Mouse (Mus musculus) hindbrain, embryonic 12.5 days (tissue): ENCODE measurements at regions not wholly inside any gene's neighbourhood (a gene's known extent, or its start where the extent isn't known, plus 50 kb on each side); places are given as distances from the start of the nearest gene placed in this dataset.
A peak's percentile ranks its signal among the peaks of the same experiment; 100 is the strongest.

Experiments
- ATAC-seq: fragments of 200-750 bp; cut with Nextera tagmentation; 2 replicates; pipeline ENCODE4 v1.8.0; 2017; ENCODE audit warnings: moderate TSS enrichment; ENCODE audit not compliant: low FRiP score
- H3K27ac ChIP-seq: fragments of 300-500 bp; sonication (generic); 2 replicates; pipeline ENCODE4 v1.5.1; 2016; ENCODE audit warnings: mild to moderate bottlenecking
- H3K27me3 ChIP-seq: fragments of 300-500 bp; sonication (generic); 2 replicates; pipeline ENCODE4 v1.6.1; 2016; ENCODE audit warnings: mild to moderate bottlenecking
- H3K36me3 ChIP-seq: fragments of 300-500 bp; sonication (generic); 2 replicates; pipeline ENCODE4 v1.6.1; 2016; ENCODE audit warnings: mild to moderate bottlenecking
- H3K4me1 ChIP-seq: fragments of 300-500 bp; sonication (generic); 2 replicates; pipeline ENCODE4 v1.6.1; 2016
- H3K4me2 ChIP-seq: fragments of 300-500 bp; sonication (generic); replicated peaks from 2 replicates; pipeline ENCODE4 v1.6.1; 2016; ENCODE audit warnings: mild to moderate bottlenecking
- H3K4me3 ChIP-seq: fragments of 300-500 bp; sonication (generic); 2 replicates; pipeline ENCODE4 v1.5.1; 2016; ENCODE audit warnings: mild to moderate bottlenecking
- H3K9ac ChIP-seq: fragments of 300-500 bp; sonication (generic); 2 replicates; pipeline ENCODE4 v1.6.1; 2016; ENCODE audit warnings: mild to moderate bottlenecking, moderate library complexity
- H3K9me3 ChIP-seq: fragments of 300-500 bp; sonication (generic); replicated peaks from 2 replicates; pipeline ENCODE4 v1.6.1; 2016; ENCODE audit warnings: mild to moderate bottlenecking
- WGBS: fragments of 180-500 bp; shearing (Covaris S2); methylation state at CpG from one replicate; pipeline ENCODE4 v1.1.7; 2016; 5-methylcytosine and 5-hydroxymethylcytosine counted together

DNA sequence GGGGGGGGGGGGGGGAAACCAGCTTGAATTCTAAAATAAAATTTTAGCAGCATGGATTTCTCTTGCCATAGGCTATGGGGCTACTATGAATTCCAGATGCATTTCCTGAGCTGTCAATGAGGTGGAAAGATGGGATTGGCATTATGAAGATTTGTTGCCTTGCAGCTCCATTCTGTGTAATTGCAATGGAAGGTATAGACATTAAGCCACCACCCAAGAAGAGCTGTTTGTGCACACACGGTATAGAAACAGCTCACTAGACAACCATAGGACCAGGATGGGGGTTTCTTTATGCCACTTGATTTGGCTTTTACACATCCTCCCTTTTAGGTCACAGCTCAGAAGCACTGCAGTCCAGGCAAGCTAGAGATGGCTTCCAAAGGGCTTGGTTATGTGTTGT, 247.8 kb downstream of the Satb1 start:
- Histone ChIP-seq H3K4me2 (no peak overlapping the region), H3K4me1 (peaks cover 3% of the 10 kb centered on the region; the same call in 1 of the 2 replicates), H3K27me3 (no peaks in the 10 kb centered on the region), H3K27ac (no peak overlapping the region), H3K4me3 (no peak overlapping the region), H3K9ac (no peak overlapping the region), H3K9me3 (no peaks in the 10 kb centered on the region), H3K36me3 (no peaks in the 10 kb centered on the region)
- WGBS, result 76% methylated on average over 1 of the region's 1 CpGs
- no peak for ATAC-seq

DNA sequence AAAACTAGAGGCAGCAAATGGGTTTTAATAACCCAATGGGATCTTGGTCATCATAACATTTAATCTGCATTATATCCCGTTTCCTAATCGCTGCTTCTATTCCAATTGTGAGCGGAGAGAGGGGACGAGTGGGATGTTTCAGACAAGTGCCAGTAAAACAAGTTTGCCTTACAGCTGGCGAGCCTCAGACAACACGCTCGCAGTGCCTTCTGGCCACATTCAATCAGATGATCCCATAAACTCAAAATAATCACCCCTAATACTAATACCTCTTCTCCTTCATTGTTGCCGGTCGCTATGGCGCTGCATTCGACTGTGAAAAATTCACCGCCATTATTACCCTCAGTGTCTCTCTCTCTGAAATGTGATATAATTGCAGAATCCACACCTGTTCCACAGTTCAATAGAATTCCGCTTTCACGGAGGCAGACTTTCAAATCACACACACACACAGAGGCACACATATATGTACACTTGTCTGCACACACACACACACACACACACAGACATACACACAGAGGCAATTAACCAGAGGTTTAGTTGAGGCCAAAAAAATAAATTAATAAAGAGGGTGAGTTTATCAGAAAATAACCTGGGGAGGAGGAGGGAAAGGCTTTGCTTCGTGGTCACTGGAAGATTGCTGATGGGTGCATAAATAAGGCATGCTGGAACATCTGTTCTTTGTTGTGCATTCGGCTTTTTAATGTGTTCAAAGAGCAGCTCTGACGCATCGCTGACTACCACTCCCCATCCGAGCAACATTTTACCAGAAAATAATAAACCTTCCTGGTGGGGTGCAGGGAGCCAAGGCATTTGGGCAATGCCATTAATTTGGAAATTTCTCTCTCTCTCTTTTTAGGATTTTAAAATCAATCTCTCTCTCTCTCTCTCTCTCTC, 248.9 kb downstream of the Satb1 start:
- no peak overlapping the region for H3K9ac ChIP-seq
- H3K36me3 ChIP-seq, result no peaks in the 10 kb centered on the region

DNA sequence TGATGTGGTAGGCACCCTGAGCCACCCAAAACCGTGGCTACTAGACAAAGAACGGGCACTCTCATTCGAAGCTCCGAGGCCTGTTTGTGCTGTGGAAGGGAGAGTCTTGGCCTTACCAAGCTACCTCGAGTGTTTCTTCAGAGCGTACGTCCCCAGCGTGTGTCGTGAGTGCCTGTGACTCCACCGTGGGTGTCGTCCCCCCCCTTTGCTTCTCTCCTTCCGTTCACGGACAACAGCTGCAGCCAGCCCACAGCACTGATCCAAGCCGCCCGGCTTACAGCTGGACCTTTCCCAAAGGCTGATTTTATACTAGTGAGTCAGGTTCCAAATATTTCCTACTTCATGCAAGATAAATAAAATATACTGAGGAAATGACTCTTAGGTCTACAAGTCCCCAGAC, 249.8 kb downstream of the Satb1 start:
- H3K36me3 ChIP-seq, result no peaks in the 10 kb centered on the region
- no peak overlapping the region for H3K4me3 ChIP-seq
- ATAC-seq, result no peak
- H3K9ac ChIP-seq, result no peak overlapping the region
- no peak overlapping the region for H3K27ac ChIP-seq
- no peaks in the 10 kb centered on the region for H3K9me3 ChIP-seq
- no peaks in the 10 kb centered on the region for H3K27me3 ChIP-seq
- peaks cover 3% of the 10 kb centered on the region; the same call in 1 of the 2 replicates for H3K4me1 ChIP-seq
- WGBS, result 85% methylated on average over 15 of the region's 15 CpGs
- no peak overlapping the region for H3K4me2 ChIP-seq

More for the DNA sequence above, 248.9 kb downstream of the Satb1 start:
- 59% methylated on average over 19 of the region's 19 CpGs for WGBS
- Histone ChIP-seq H3K4me2 (no peak overlapping the region; the same call in 1 of the 2 replicates), H3K27ac (0 out of 2 replicates have a peak overlapping the region, but pooled peaks have one; percentile 14), H3K4me1 (peaks cover 3% of the 10 kb centered on the region; the same call in 1 of the 2 replicates), H3K9me3 (no peaks in the 10 kb centered on the region), H3K27me3 (no peaks in the 10 kb centered on the region), H3K4me3 (no peak overlapping the region)
- ATAC-seq, result peak; percentile 50

DNA sequence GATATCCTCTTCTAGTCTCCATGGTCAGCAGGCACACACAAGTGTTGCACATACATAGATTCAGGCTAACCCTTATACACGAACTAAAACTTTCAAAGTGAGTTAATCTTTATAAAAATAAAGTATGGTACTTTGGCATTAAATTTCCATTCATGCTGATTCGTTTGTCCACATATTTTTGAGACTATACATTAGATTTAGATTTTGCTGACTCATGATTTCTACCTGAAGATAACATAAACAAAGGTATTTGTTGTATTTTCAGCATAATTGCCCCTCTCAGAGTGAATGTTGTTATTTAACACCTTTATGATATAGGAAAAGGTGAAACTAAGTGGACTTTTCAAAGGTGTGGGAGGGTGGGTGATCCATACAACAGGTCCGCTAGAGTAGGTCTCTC, 277.2 kb downstream of the Satb1 start:
- no peak overlapping the region for H3K9ac ChIP-seq
- H3K4me3 ChIP-seq, result no peak overlapping the region
- 87% methylated on average over 3 of the region's 3 CpGs for WGBS
- H3K27ac ChIP-seq, result no peak overlapping the region
- no peaks in the 10 kb centered on the region for H3K27me3 ChIP-seq
- H3K9me3 ChIP-seq, result no peaks in the 10 kb centered on the region
- no peaks in the 10 kb centered on the region for H3K36me3 ChIP-seq
- H3K4me2 ChIP-seq, result no peak overlapping the region
- H3K4me1 ChIP-seq, result no peaks in the 10 kb centered on the region
- ATAC-seq, result no peak

DNA sequence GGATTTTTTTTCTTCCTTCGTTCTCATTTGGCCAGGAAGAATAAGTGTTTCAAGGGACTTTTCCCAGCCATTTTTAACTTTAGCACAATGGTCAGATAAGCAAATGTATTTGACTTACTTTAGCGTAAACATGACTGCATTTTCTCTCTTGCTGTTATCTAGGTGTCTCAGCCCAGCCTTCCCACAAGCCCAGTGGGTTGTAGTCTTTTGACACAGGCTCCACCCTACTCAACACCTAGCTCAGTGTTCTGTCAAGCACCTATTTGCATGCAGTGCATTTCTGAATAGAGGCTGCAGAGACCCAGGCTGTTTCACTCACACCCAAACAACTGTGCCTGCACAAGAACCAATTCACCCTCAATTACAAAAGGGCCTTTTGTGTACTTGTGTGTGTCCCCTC, 278.6 kb downstream of the Satb1 start:
- Histone ChIP-seq H3K9me3 (no peaks in the 10 kb centered on the region), H3K36me3 (no peaks in the 10 kb centered on the region), H3K27me3 (no peaks in the 10 kb centered on the region), H3K4me3 (no peak overlapping the region), H3K4me1 (no peaks in the 10 kb centered on the region), H3K27ac (no peak overlapping the region), H3K9ac (no peak overlapping the region), H3K4me2 (no peak overlapping the region)
- 88% methylated on average over 2 of the region's 2 CpGs for WGBS
- ATAC-seq, result no peak

DNA sequence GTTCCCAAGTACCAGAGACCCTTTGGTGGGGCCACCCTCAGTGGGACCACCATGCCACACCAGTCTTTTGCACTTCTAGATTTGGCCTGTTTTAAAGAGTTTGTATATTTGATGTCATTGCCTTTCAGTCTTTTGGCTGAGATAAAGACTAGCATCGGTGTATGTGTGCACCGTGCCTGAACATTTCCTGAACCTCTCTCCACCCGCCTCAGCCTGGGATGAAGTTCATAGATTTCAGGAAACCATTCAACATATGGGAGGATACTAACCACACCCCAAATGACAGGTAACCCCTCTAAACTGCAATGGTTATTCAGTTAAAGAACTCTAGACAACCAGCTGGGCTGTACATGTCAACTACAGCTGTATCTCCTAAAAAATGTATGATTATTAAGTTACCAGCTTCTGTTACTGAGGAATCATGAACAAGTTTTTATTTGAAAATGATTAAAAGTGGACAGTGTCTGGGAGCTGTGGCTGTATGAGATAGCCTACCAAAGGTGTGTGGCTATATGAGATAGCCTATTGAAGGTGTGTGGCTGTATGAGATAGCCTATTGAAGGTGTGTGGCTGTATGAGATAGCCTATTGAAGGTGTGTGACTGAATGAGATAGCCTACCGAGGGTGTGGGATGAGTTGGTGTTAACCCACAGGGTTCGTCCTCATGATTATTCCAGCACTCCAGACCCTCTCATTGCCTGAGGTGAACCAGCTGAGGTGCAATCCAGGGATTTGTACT, 280.6 kb downstream of the Satb1 start:
- 92% methylated on average over 5 of the region's 5 CpGs for WGBS

DNA sequence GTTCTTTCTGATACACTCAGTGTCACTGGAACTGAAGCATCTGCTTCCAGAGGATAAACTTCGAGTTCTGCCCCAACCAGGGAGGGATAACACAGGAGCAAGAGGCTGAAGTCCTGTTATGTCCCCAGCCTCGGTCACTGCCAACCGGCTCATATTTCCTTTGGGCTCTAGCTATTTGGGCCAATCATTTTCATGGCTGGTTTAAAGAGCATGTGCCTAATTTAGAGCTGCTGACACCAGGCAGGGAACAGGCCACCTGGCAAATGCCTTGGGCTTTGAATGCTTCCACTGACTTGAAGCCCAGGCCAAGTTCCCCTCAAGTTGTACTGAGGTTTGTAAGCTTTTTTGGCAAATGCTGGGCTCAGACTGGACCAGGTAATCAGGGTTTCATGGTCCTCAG, 286.1 kb downstream of the Satb1 start:
- Histone ChIP-seq H3K27ac (no peak overlapping the region), H3K27me3 (no peaks in the 10 kb centered on the region), H3K4me1 (no peaks in the 10 kb centered on the region), H3K4me2 (no peak overlapping the region), H3K9me3 (no peaks in the 10 kb centered on the region), H3K36me3 (no peaks in the 10 kb centered on the region), H3K9ac (no peak overlapping the region), H3K4me3 (no peak overlapping the region)
- no peak for ATAC-seq
- 61% methylated on average over 3 of the region's 3 CpGs for WGBS

More for the DNA sequence above, 280.6 kb downstream of the Satb1 start:
- Histone ChIP-seq H3K4me2 (no peak overlapping the region), H3K27ac (no peak overlapping the region), H3K4me1 (no peaks in the 10 kb centered on the region), H3K36me3 (no peaks in the 10 kb centered on the region), H3K9me3 (no peaks in the 10 kb centered on the region), H3K9ac (no peak overlapping the region), H3K4me3 (no peak overlapping the region), H3K27me3 (no peaks in the 10 kb centered on the region)
- ATAC-seq, result no peak

DNA sequence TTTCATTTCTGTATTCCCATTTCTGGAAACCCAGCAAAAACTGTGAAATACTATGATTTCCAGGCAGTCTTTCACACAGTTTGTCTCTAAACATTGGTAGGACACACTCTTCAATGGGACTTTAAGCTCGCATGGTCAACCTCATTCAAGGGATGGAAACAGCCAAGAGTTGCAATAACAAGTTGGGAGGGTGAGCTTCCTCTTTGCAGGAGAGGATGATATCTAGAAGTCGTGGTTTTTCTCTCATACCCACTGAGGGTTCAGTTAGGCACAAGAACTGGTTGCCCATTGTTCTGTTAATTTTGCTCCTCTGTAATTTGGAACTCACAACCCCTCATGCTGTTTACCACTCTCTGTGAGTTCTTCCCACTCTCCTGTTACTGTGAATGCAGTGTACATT, 290.5 kb downstream of the Satb1 start:
- Histone ChIP-seq H3K36me3 (no peaks in the 10 kb centered on the region), H3K9me3 (no peaks in the 10 kb centered on the region), H3K27me3 (no peaks in the 10 kb centered on the region), H3K4me1 (no peaks in the 10 kb centered on the region), H3K4me3 (no peak overlapping the region), H3K4me2 (no peak overlapping the region), H3K9ac (no peak overlapping the region), H3K27ac (no peak overlapping the region)
- WGBS, result 85% methylated on average over 2 of the region's 2 CpGs
- no peak for ATAC-seq

DNA sequence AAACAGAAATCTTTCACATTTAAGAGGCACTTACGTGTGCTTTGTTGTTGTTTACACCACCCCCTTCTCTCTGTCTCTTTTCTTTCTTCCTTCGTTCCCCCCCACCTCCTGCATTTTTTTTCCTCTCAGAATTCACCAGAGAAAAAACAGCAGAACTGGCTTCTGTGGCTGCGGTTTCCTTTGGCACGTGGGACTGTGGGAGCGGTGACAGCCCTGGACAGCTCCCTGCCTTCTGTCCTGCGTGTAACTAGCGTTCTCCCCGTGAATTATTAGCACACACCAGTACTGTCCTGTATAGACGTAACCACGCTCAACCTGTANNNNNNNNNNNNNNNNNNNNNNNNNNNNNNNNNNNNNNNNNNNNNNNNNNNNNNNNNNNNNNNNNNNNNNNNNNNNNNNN, 298.4 kb downstream of the Satb1 start:
- Histone ChIP-seq H3K4me1 (peaks cover 5% of the 10 kb centered on the region; the same call in 1 of the 2 replicates), H3K4me3 (no peak overlapping the region), H3K9me3 (no peaks in the 10 kb centered on the region), H3K27me3 (no peaks in the 10 kb centered on the region), H3K4me2 (peak overlapping the region; percentile 46), H3K27ac (no peak overlapping the region), H3K9ac (0 out of 2 replicates have a peak overlapping the region, but pooled peaks have one; percentile 32), H3K36me3 (no peaks in the 10 kb centered on the region)
- ATAC-seq, result peak; percentile 82
- WGBS, result 36% methylated on average over 10 of the region's 10 CpGs

DNA sequence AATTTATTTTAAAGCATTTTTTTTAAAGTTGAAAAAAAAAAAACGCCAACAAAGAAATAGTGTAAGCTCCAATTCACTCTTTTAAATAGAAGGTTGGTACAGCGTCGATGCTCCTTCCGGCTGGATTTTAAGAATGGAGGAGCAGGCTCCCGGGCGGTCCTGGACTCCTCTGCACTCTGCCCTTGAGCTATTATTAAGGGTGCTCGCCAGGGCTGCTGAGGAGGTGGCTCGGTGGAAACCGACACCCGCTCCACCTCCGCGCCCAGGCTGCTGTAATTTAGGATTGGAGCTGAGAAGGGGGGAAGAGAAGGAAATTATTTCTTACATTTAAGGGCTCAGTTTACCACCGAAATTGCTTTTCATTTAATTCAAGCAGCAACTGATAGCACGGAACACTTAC, 298.8 kb downstream of the Satb1 start:
- Histone ChIP-seq H3K4me2 (peak overlapping the region; percentile 46), H3K36me3 (no peaks in the 10 kb centered on the region), H3K27me3 (no peaks in the 10 kb centered on the region), H3K9me3 (no peaks in the 10 kb centered on the region), H3K9ac (0 out of 2 replicates have a peak overlapping the region, but pooled peaks have one; percentile 32), H3K4me3 (no peak overlapping the region), H3K4me1 (peaks cover 5% of the 10 kb centered on the region; the same call in 1 of the 2 replicates), H3K27ac (no peak overlapping the region)
- WGBS, result 27% methylated on average over 14 of the region's 14 CpGs
- ATAC-seq, result peak; percentile 76

DNA sequence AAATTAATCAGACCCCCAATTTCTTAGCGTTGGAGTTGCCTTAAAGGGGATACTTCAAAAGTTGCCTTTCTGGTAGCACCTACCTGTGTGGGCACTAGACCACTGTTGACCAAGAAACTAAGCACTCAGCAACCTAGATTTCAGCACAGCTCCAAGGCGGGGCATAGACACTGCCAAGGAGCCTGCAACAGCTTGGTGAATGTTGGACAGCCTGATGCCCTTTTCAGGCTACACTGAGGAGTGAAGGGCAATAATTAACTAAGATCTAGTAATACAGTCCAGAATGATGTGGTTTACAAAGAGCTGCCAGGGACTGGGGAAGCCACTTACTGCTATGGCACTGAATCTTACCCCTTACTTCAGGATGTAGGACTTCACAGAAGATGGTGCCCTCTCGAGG, 304.9 kb downstream of the Satb1 start:
- Histone ChIP-seq H3K4me2 (no peak overlapping the region), H3K27ac (no peak overlapping the region), H3K4me1 (no peaks in the 10 kb centered on the region), H3K36me3 (no peaks in the 10 kb centered on the region), H3K4me3 (no peak overlapping the region), H3K9ac (no peak overlapping the region), H3K27me3 (no peaks in the 10 kb centered on the region), H3K9me3 (no peaks in the 10 kb centered on the region)
- WGBS, result 95% methylated on average over 3 of the region's 3 CpGs
- no peak for ATAC-seq

DNA sequence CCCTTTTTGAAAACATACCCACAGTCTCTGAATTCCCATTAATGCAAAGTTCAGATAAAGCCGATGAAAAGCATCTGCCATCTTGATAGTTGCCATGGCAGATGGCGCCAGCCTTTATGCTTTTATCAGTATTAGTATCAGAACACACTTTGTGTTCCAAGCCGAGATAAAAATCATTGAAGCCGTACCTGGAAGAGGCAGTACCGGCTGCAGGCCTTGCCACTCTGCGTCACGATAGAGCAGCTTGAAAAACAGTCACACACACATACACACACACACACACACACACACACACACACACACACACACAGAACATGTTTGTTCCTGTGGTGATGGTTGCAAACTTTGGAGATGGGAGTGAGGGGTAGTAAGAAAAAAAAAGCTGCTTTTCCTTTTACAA, 306.2 kb downstream of the Satb1 start:
- Histone ChIP-seq H3K36me3 (no peaks in the 10 kb centered on the region), H3K4me1 (no peaks in the 10 kb centered on the region), H3K27ac (no peak overlapping the region), H3K9me3 (no peaks in the 10 kb centered on the region), H3K9ac (no peak overlapping the region), H3K4me2 (no peak overlapping the region), H3K4me3 (no peak overlapping the region), H3K27me3 (no peaks in the 10 kb centered on the region)
- WGBS, result 72% methylated on average over 7 of the region's 7 CpGs
- no peak for ATAC-seq
